Mouse (Mus musculus) intestine, embryonic 14.5 days (tissue): Measurements from ENCODE around the gene Atp6v0d1. TPM values are rescaled to one million over a fixed set of nuclear protein-coding genes. Genes with fewer than 3 reads are reported as not detected.

ENCODE experiments used
- ATAC-seq: fragments of 200-750 bp; cut with Nextera tagmentation; replicated peaks from 2 replicates; pipeline ENCODE4 v1.8.0; 2017; ENCODE audit warnings: low read depth, moderate number of reproducible peaks, moderate TSS enrichment, moderate library complexity; ENCODE audit not compliant: low FRiP score, low TSS enrichment
- DNase-seq: peaks from one replicate; pipeline ENCODE4 v3.0.0-alpha.2; 2018; ENCODE audit warnings: low spot score
- H3K27ac ChIP-seq: fragments of 300-500 bp; sonication (generic); 2 replicates; pipeline ENCODE4 v1.5.1; 2014; ENCODE audit warnings: low read depth, mild to moderate bottlenecking, control low read depth
- H3K27me3 ChIP-seq: fragments of 300-500 bp; sonication (generic); replicated peaks from 2 replicates; pipeline ENCODE4 v1.6.1; 2014; ENCODE audit warnings: low read length, control low read depth; ENCODE audit not compliant: control insufficient read depth, insufficient read depth
- H3K36me3 ChIP-seq: fragments of 300-500 bp; sonication (generic); 2 replicates; pipeline ENCODE4 v1.6.1; 2014; ENCODE audit warnings: low read length, control low read depth; ENCODE audit not compliant: control insufficient read depth, insufficient read depth
- H3K4me1 ChIP-seq: fragments of 300-500 bp; sonication (generic); replicated peaks from 2 replicates; pipeline ENCODE4 v1.6.1; 2014; ENCODE audit warnings: low read length, control low read depth, mixed read lengths; ENCODE audit not compliant: control insufficient read depth, insufficient read depth
- H3K4me2 ChIP-seq: fragments of 300-500 bp; sonication (generic); 2 replicates; pipeline ENCODE4 v1.6.1; 2014; ENCODE audit warnings: low read length
- H3K4me3 ChIP-seq: fragments of 300-500 bp; sonication (generic); 2 replicates; pipeline ENCODE4 v1.5.1; 2014; ENCODE audit warnings: low read depth, low read length, control low read depth, mixed read lengths
- H3K9ac ChIP-seq: fragments of 300-500 bp; sonication (generic); 2 replicates; pipeline ENCODE4 v1.6.1; 2014; ENCODE audit warnings: mild to moderate bottlenecking, low read length
- H3K9me3 ChIP-seq: fragments of 300-500 bp; sonication (generic); 2 replicates; pipeline ENCODE4 v1.6.1; 2016; ENCODE audit warnings: low read length, control low read depth; ENCODE audit not compliant: control insufficient read depth
- WGBS: fragments of 180-500 bp; shearing (Covaris S2); extraction: QIAGEN DNeasy Blood & Tissue Kit; methylation state at CpG from one replicate; pipeline ENCODE4 v1.1.7; 2014; 5-methylcytosine and 5-hydroxymethylcytosine counted together
- polyA plus RNA-seq: library from polyadenylated mRNA; unstranded; fragments of >200 nt; fragmentation: Nextera tagmentation; extraction: Ambion mirVana; gene quantifications from 2 replicates; pipeline ENCODE4 v1.2.1, GENCODE M21; 2014

Gene Atp6v0d1
- polyA plus RNA-seq, 1 experiment from 2014 or later: 72.7 TPM

GRCm38 (mm10) chr8:105542032-105542656, 23.7 kb downstream of the Atp6v0d1 start:
- no peak overlapping the region for H3K4me3 ChIP-seq
- peaks cover 18% of the 10 kb centered on the region for H3K4me1 ChIP-seq
- no peak for DNase-seq
- no peak overlapping the region for H3K4me2 ChIP-seq
- WGBS: 77% methylated on average over 3 of the region's 3 CpGs
- H3K27ac ChIP-seq: no peak overlapping the region
- no peaks in the 10 kb centered on the region for H3K9me3 ChIP-seq
- no peaks in the 10 kb centered on the region for H3K27me3 ChIP-seq
- no peak overlapping the region for H3K9ac ChIP-seq
- no peak for ATAC-seq
- H3K36me3 ChIP-seq: peaks cover 24% of the 10 kb centered on the region

- peaks cover 5% of the 10 kb centered on the region for H3K4me1 ChIP-seq
- no peaks in the 10 kb centered on the region for H3K9me3 ChIP-seq
- no peak overlapping the region for H3K9ac ChIP-seq
- H3K36me3 ChIP-seq: peaks cover 27% of the 10 kb centered on the region
- no peak overlapping the region for H3K4me2 ChIP-seq
- no peak for DNase-seq
- ATAC-seq: no peak
- H3K27ac ChIP-seq: no peak overlapping the region
- H3K27me3 ChIP-seq: no peaks in the 10 kb centered on the region
- no peak overlapping the region for H3K4me3 ChIP-seq
- WGBS: 93% methylated on average over 4 of the region's 4 CpGs
These were observed 26.9 kb downstream of the Atp6v0d1 start for GRCm38 (mm10) chr8:105538940-105539339.

GRCm38 (mm10) chr8:105537011-105537677, 28.7 kb downstream of the Atp6v0d1 start:
- Histone ChIP-seq H3K27ac (no peak overlapping the region), H3K36me3 (peaks cover 27% of the 10 kb centered on the region), H3K9ac (no peak overlapping the region), H3K4me2 (no peak overlapping the region), H3K9me3 (no peaks in the 10 kb centered on the region), H3K4me1 (peaks cover 18% of the 10 kb centered on the region), H3K27me3 (no peaks in the 10 kb centered on the region), H3K4me3 (no peak overlapping the region)
- 75% methylated on average over 6 of the region's 6 CpGs for WGBS
- DNase-seq: no peak
- ATAC-seq: no peak

- Histone ChIP-seq H3K27me3 (no peaks in the 10 kb centered on the region), H3K36me3 (peaks cover 23% of the 10 kb centered on the region), H3K9me3 (no peaks in the 10 kb centered on the region), H3K4me2 (no peak overlapping the region), H3K4me1 (peaks cover 18% of the 10 kb centered on the region), H3K4me3 (no peak overlapping the region), H3K9ac (no peak overlapping the region), H3K27ac (no peak overlapping the region)
- 79% methylated on average over 3 of the region's 3 CpGs for WGBS
- DNase-seq (no peak), ATAC-seq (no peak)
These were observed 29.3 kb downstream of the Atp6v0d1 start for GRCm38 (mm10) chr8:105536546-105536945.

GRCm38 (mm10) chr8:105533892-105534329, 31.9 kb downstream of the Atp6v0d1 start:
- H3K36me3 ChIP-seq: peaks cover 23% of the 10 kb centered on the region
- no peak overlapping the region for H3K4me3 ChIP-seq
- H3K27ac ChIP-seq: peak overlapping the region; percentile 73
- no peaks in the 10 kb centered on the region for H3K27me3 ChIP-seq
- H3K4me2 ChIP-seq: no peak overlapping the region
- peaks cover 18% of the 10 kb centered on the region for H3K4me1 ChIP-seq
- no peaks in the 10 kb centered on the region for H3K9me3 ChIP-seq
- H3K9ac ChIP-seq: no peak overlapping the region
- WGBS: 0% methylated on average over 1 of the region's 1 CpGs
- ATAC-seq (peak; percentile 49; the same call in 1 of the 2 replicates), DNase-seq (peak; percentile 89)

- Histone ChIP-seq H3K36me3 (peaks cover 23% of the 10 kb centered on the region), H3K9me3 (no peaks in the 10 kb centered on the region), H3K27me3 (no peaks in the 10 kb centered on the region), H3K9ac (no peak overlapping the region), H3K27ac (peak overlapping the region; percentile 73), H3K4me3 (no peak overlapping the region), H3K4me2 (no peak overlapping the region), H3K4me1 (peaks cover 18% of the 10 kb centered on the region)
- no peak for ATAC-seq
- no peak for DNase-seq
- 14% methylated on average over 2 of the region's 2 CpGs for WGBS
These were observed 32.4 kb downstream of the Atp6v0d1 start for GRCm38 (mm10) chr8:105533439-105533838.

- Histone ChIP-seq H3K9ac (no peak overlapping the region), H3K4me3 (no peak overlapping the region), H3K27ac (no peak overlapping the region), H3K27me3 (no peaks in the 10 kb centered on the region), H3K4me1 (peaks cover 18% of the 10 kb centered on the region), H3K4me2 (no peak overlapping the region), H3K36me3 (peaks cover 12% of the 10 kb centered on the region), H3K9me3 (no peaks in the 10 kb centered on the region)
- WGBS: 79% methylated on average over 2 of the region's 2 CpGs
- no peak for ATAC-seq
- no peak for DNase-seq
These were observed 34.1 kb downstream of the Atp6v0d1 start for GRCm38 (mm10) chr8:105531774-105532173.

GRCm38 (mm10) chr8:105529271-105529670, 36.6 kb downstream of the Atp6v0d1 start:
- Histone ChIP-seq H3K4me3 (no peak overlapping the region), H3K9ac (no peak overlapping the region), H3K27ac (no peak overlapping the region), H3K36me3 (peaks cover 25% of the 10 kb centered on the region), H3K27me3 (no peaks in the 10 kb centered on the region), H3K9me3 (no peaks in the 10 kb centered on the region), H3K4me1 (peaks cover 17% of the 10 kb centered on the region), H3K4me2 (no peak overlapping the region)
- ATAC-seq (no peak), DNase-seq (no peak)
- 88% methylated on average over 3 of the region's 3 CpGs for WGBS

- no peak for ATAC-seq
- H3K27ac ChIP-seq: no peak overlapping the region
- no peaks in the 10 kb centered on the region for H3K27me3 ChIP-seq
- no peak overlapping the region for H3K4me3 ChIP-seq
- H3K4me2 ChIP-seq: no peak overlapping the region
- H3K9me3 ChIP-seq: no peaks in the 10 kb centered on the region
- 94% methylated on average over 1 of the region's 1 CpGs for WGBS
- H3K9ac ChIP-seq: no peak overlapping the region
- H3K36me3 ChIP-seq: peaks cover 33% of the 10 kb centered on the region
- no peak for DNase-seq
- H3K4me1 ChIP-seq: peaks cover 6% of the 10 kb centered on the region
These were observed 37.6 kb downstream of the Atp6v0d1 start for GRCm38 (mm10) chr8:105528206-105528605.
